Comparison of ENCODE assay signal across 9 mouse cellular contexts in genomic region chr2:34906861-34907604, GRCm38 (mm10). TPM values are rescaled to one million over a fixed set of nuclear protein-coding genes. Genes with fewer than 3 reads are reported as not detected.
DNase-seq lines count a peak whose midpoint lies in the region; ATAC-seq lines count a peak whose summit lies in the region.
"Had no signal": no experiment of that assay in that cellular context is flagged by ENCODE, and none has a peak within 500 bp of the region (broad histone marks: within the 10 kb centered on the region; RNA-seq: fewer than 3 reads in every experiment).

No protein-coding gene starts in this region.

- no peak overlapping the region for H3K4me2 ChIP-seq in embryonic facial prominence, embryonic 15.5 days (replicated peaks)
- H3K4me2 ChIP-seq: lung, embryonic 15.5 days had no signal

- H3K36me3 ChIP-seq in embryonic facial prominence, embryonic 15.5 days = 0 out of 2 replicates have a peak, but pooled peaks cover 9% of the 10 kb centered on the region
- no peaks in the 10 kb centered on the region for H3K36me3 ChIP-seq in hindbrain, embryonic 10.5 days
- H3K36me3 ChIP-seq: lung, embryonic 15.5 days had no signal

- peaks cover 29% of the 10 kb centered on the region for H3K4me1 ChIP-seq in embryonic facial prominence, embryonic 15.5 days
- H3K4me1 ChIP-seq in hindbrain, embryonic 10.5 days (replicated peaks) = peaks cover 33% of the 10 kb centered on the region

- 0 out of 2 replicates have a peak overlapping the region, but pooled peaks have one; percentile 28 for H3K27ac ChIP-seq in embryonic facial prominence, embryonic 15.5 days (replicated peaks)
- no peak overlapping the region for H3K27ac ChIP-seq in hindbrain, embryonic 10.5 days
- H3K27ac ChIP-seq: lung, embryonic 15.5 days had no signal

- peak; percentile 32 to 57 for DNase-seq in left cerebral cortex, postnatal 14 days (ENCODE audit: low spot score in 2 of 2)
- no peak for DNase-seq in left cerebral cortex, adult 18-20 months (ENCODE audit: low spot score in 2 of 2)
- peak; percentile 44 for DNase-seq in T-cell, adult 2 months (ENCODE audit: low spot score)
- peak; percentile 34 to 61 for DNase-seq in kidney, postnatal 36 days
- no peak for DNase-seq in hindbrain, embryonic 10.5 days (ENCODE audit: low spot score)

- ATAC-seq in embryonic facial prominence, embryonic 15.5 days (ENCODE audit: insufficient number of reproducible peaks, low FRiP score, low TSS enrichment, low read depth) = no peak
- 0 out of 2 replicates have a peak, but pooled peaks have one; percentile 6 for ATAC-seq in neutrophil, adult 5-6 weeks (ENCODE audit: extremely low read depth, insufficient number of reproducible peaks, low FRiP score, poor library complexity, severe bottlenecking)
- ATAC-seq in erythroid progenitor cell, adult 5-6 weeks (replicated peaks; ENCODE audit: low FRiP score, poor library complexity, severe bottlenecking) = no peak

- peaks cover 3% of the 10 kb centered on the region; the same call in 1 of the 2 replicates for H3K27me3 ChIP-seq in embryonic facial prominence, embryonic 15.5 days
- peaks cover 37% of the 10 kb centered on the region for H3K27me3 ChIP-seq in hindbrain, embryonic 10.5 days (ENCODE audit: insufficient read depth, poor library complexity, severe bottlenecking)

- H3K9me3 ChIP-seq in embryonic facial prominence, embryonic 15.5 days (replicated peaks) = no peaks in the 10 kb centered on the region
- H3K9me3 ChIP-seq in hindbrain, embryonic 10.5 days = no peaks in the 10 kb centered on the region
- H3K9me3 ChIP-seq: lung, embryonic 15.5 days had no signal

- no peak overlapping the region for H3K4me3 ChIP-seq in embryonic facial prominence, embryonic 15.5 days (replicated peaks)
- H3K4me3 ChIP-seq in hindbrain, embryonic 10.5 days = no peak overlapping the region
- H3K4me3 ChIP-seq: lung, embryonic 15.5 days had no signal

- 39% methylated on average over 12 of the region's 12 CpGs for WGBS in embryonic facial prominence, embryonic 15.5 days
- 45% methylated on average over 12 of the region's 12 CpGs for WGBS in hindbrain, embryonic 10.5 days

- no peak overlapping the region for H3K9ac ChIP-seq in embryonic facial prominence, embryonic 15.5 days
- H3K9ac ChIP-seq: lung, embryonic 15.5 days had no signal

- intact Hi-C loops in left cerebral cortex, postnatal 14 days (cut with DNase I) = no loop called here

RNA-seq across cellular contexts. Expression of gene Phf19, which starts 6.8 kb away (rescaled TPM):
- under 1 TPM; 0.68 to 0.82 TPM for total RNA-seq in left cerebral cortex, postnatal 14 days (2021)
- 1 to 10 TPM in 1 of 2 experiments, under 1 TPM in 1; 0.87 to 1.3 TPM for total RNA-seq in left cerebral cortex, adult 18-20 months (2021)
- 9.0 and 10.3 TPM in 2 replicates for polyA plus RNA-seq in embryonic facial prominence, embryonic 15.5 days (2015; fragmentation: Nextera tagmentation; extraction: Ambion mirVana)
- 3.9 and 5.1 TPM in 2 replicates for total RNA-seq in neutrophil, adult 5-6 weeks (2017)
- polyA plus RNA-seq in hindbrain, embryonic 10.5 days (2016; fragmentation: Nextera tagmentation; extraction: Ambion mirVana) = 1.9 and 2.1 TPM in 2 replicates
- total RNA-seq in erythroid progenitor cell, adult 5-6 weeks (2015; ENCODE audit: low replicate concordance) = 2.5 TPM in 1 of 2 replicates, not detected in the other
- total RNA-seq in erythroid progenitor cell, adult 5-6 weeks (2017; ENCODE audit: low replicate concordance) = 1.4 and 2.2 TPM in 2 replicates

RNA-seq across cellular contexts. Expression of gene Psmd5, which starts 32.3 kb away (rescaled TPM):
- 10 to 100 TPM; 27.4 to 30.8 TPM for total RNA-seq in left cerebral cortex, postnatal 14 days (2021)
- total RNA-seq in left cerebral cortex, adult 18-20 months (2021) = 10 to 100 TPM; 38.1 to 41.5 TPM
- 88.5 and 91.4 TPM in 2 replicates for polyA plus RNA-seq in embryonic facial prominence, embryonic 15.5 days (2015; fragmentation: Nextera tagmentation; extraction: Ambion mirVana)
- total RNA-seq in neutrophil, adult 5-6 weeks (2017) = 17.1 and 17.7 TPM in 2 replicates
- 114 and 136 TPM in 2 replicates for polyA plus RNA-seq in hindbrain, embryonic 10.5 days (2016; fragmentation: Nextera tagmentation; extraction: Ambion mirVana)
- total RNA-seq in erythroid progenitor cell, adult 5-6 weeks (2015; ENCODE audit: low replicate concordance) = 56.6 and 66.0 TPM in 2 replicates
- total RNA-seq in erythroid progenitor cell, adult 5-6 weeks (2017; ENCODE audit: low replicate concordance) = 37.2 and 65.2 TPM in 2 replicates

RNA-seq across cellular contexts. Expression of gene Cutal, which starts 32.8 kb away (rescaled TPM):
- total RNA-seq in left cerebral cortex, postnatal 14 days (2021) = under 1 TPM; 0.25 to 0.26 TPM
- total RNA-seq in left cerebral cortex, adult 18-20 months (2021) = under 1 TPM; 0.23 to 0.53 TPM
- polyA plus RNA-seq in embryonic facial prominence, embryonic 15.5 days (2015; fragmentation: Nextera tagmentation; extraction: Ambion mirVana) = 0.09 TPM in 1 of 2 replicates, not detected in the other
- total RNA-seq in neutrophil, adult 5-6 weeks (2017) = not detected in 2 replicates
- polyA plus RNA-seq in hindbrain, embryonic 10.5 days (2016; fragmentation: Nextera tagmentation; extraction: Ambion mirVana) = 0.16 TPM in 1 of 2 replicates, not detected in the other
- total RNA-seq in erythroid progenitor cell, adult 5-6 weeks (2015; ENCODE audit: low replicate concordance) = not detected in 2 replicates
- total RNA-seq in erythroid progenitor cell, adult 5-6 weeks (2017; ENCODE audit: low replicate concordance) = not detected in 2 replicates

RNA-seq across cellular contexts. Expression of gene Traf1, which starts 54.5 kb away (rescaled TPM):
- under 1 TPM; 0.59 to 0.78 TPM for total RNA-seq in left cerebral cortex, postnatal 14 days (2021)
- 1 to 10 TPM; 1.5 to 3.1 TPM for total RNA-seq in left cerebral cortex, adult 18-20 months (2021)
- polyA plus RNA-seq in embryonic facial prominence, embryonic 15.5 days (2015; fragmentation: Nextera tagmentation; extraction: Ambion mirVana) = 4.5 and 5.9 TPM in 2 replicates
- 31.1 and 31.3 TPM in 2 replicates for total RNA-seq in neutrophil, adult 5-6 weeks (2017)
- polyA plus RNA-seq in hindbrain, embryonic 10.5 days (2016; fragmentation: Nextera tagmentation; extraction: Ambion mirVana) = 0.27 and 0.67 TPM in 2 replicates
- 1.1 and 1.3 TPM in 2 replicates for total RNA-seq in erythroid progenitor cell, adult 5-6 weeks (2015; ENCODE audit: low replicate concordance)
- total RNA-seq in erythroid progenitor cell, adult 5-6 weeks (2017; ENCODE audit: low replicate concordance) = 1.3 TPM in 1 of 2 replicates, not detected in the other

Comparison
In these comparisons a context has a peak if more than half of its experiments do, and no peak if none do; other contexts are left out.
1. DNase-seq: peak in left cerebral cortex, postnatal 14 days (2 of 2), T-cell, adult 2 months (single experiment) and kidney, postnatal 36 days (2 of 2); none in left cerebral cortex, adult 18-20 months (0 of 2) and hindbrain, embryonic 10.5 days (single experiment).